ENCODE assay signal across 16 mouse cellular contexts in genomic region chr13:93990841-93991240, GRCm38 (mm10).
A peak's percentile ranks its signal among the peaks of the same experiment; 100 is the strongest.
DNase-seq lines count a peak whose midpoint lies in the region; ATAC-seq and TF ChIP-seq lines count a peak whose summit lies in the region.
"Had no signal": no experiment of that assay in that cellular context is flagged by ENCODE, and none has a peak within 500 bp of the region (broad histone marks: within the 10 kb centered on the region; RNA-seq: fewer than 3 reads in every experiment).

No protein-coding gene starts in this region.

- no peak for TF ChIP-seq CTCF in ES-Bruce4 (IDR thresholded peaks at IDR 0.05; ENCODE audit: low read depth, low read length)
- TF ChIP-seq CTCF in bone marrow macrophage, adult 2 months (IDR thresholded peaks at IDR 0.05; ENCODE audit: low read depth, low read length) = no peak

- H3K27ac ChIP-seq in kidney, embryonic 16.5 days (ENCODE audit: low read length) = no peak overlapping the region
- H3K27ac ChIP-seq in ES-Bruce4 (ENCODE audit: insufficient read depth, low read length) = no peak overlapping the region
- H3K27ac ChIP-seq in bone marrow macrophage, adult 2 months (ENCODE audit: insufficient read depth, low read depth, low read length) = peak overlapping the region; percentile 78
- H3K27ac ChIP-seq: embryonic facial prominence, embryonic 12.5 days; hindbrain, embryonic 12.5 days; kidney, postnatal 0 days had no signal

- H3K9ac ChIP-seq in kidney, embryonic 16.5 days (replicated peaks; ENCODE audit: low read length) = no peak overlapping the region
- no peak overlapping the region for H3K9ac ChIP-seq in ES-Bruce4 (ENCODE audit: low read depth, poor library complexity, severe bottlenecking)
- H3K9ac ChIP-seq: embryonic facial prominence, embryonic 12.5 days; heart, embryonic 12.5 days; hindbrain, embryonic 12.5 days; limb, embryonic 13.5 days had no signal

- no peak overlapping the region for H3K4me3 ChIP-seq in kidney, embryonic 16.5 days (ENCODE audit: low read length)
- no peak overlapping the region for H3K4me3 ChIP-seq in ES-Bruce4 (ENCODE audit: low read depth, low read length)
- no peak overlapping the region for H3K4me3 ChIP-seq in bone marrow macrophage, adult 2 months (ENCODE audit: insufficient read depth, low read length)
- H3K4me3 ChIP-seq: embryonic facial prominence, embryonic 12.5 days; heart, embryonic 12.5 days; hindbrain, embryonic 12.5 days; limb, embryonic 13.5 days had no signal

- no peaks in the 10 kb centered on the region for H3K36me3 ChIP-seq in kidney, embryonic 16.5 days (ENCODE audit: insufficient read depth, low read length)
- no peaks in the 10 kb centered on the region for H3K36me3 ChIP-seq in ES-Bruce4 (ENCODE audit: control insufficient read depth, insufficient read depth, low read length, poor library complexity, severe bottlenecking)
- H3K36me3 ChIP-seq: embryonic facial prominence, embryonic 12.5 days; heart, embryonic 12.5 days; hindbrain, embryonic 12.5 days; limb, embryonic 13.5 days had no signal

- H3K9me3 ChIP-seq in kidney, embryonic 16.5 days (ENCODE audit: low read length) = no peaks in the 10 kb centered on the region
- H3K9me3 ChIP-seq in ES-Bruce4 (replicated peaks; ENCODE audit: control insufficient read depth, insufficient read depth, low read length, poor library complexity, severe bottlenecking) = peaks cover 8% of the 10 kb centered on the region
- H3K9me3 ChIP-seq: embryonic facial prominence, embryonic 12.5 days had no signal

- peaks cover 15% of the 10 kb centered on the region for H3K4me1 ChIP-seq in kidney, embryonic 16.5 days (ENCODE audit: insufficient read depth, low read length)
- H3K4me1 ChIP-seq in ES-Bruce4 (ENCODE audit: control insufficient read depth, insufficient read depth, low read length) = peaks cover 3% of the 10 kb centered on the region
- H3K4me1 ChIP-seq in bone marrow macrophage, adult 2 months (ENCODE audit: control insufficient read depth, insufficient read depth, low read length) = peaks cover 63% of the 10 kb centered on the region

- no peak for TF ChIP-seq POLR2A in ES-Bruce4 (IDR thresholded peaks at IDR 0.05; ENCODE audit: insufficient read depth, low read length)
- TF ChIP-seq POLR2A in bone marrow macrophage, adult 2 months (IDR thresholded peaks at IDR 0.05; ENCODE audit: borderline replicate concordance, low read depth, low read length) = no peak

- peak; percentile 16; the same call in 1 of the 2 replicates for ATAC-seq in kidney, embryonic 16.5 days (ENCODE audit: low FRiP score, low TSS enrichment)
- ATAC-seq: midbrain, embryonic 16.5 days had no signal

- H3K27me3 ChIP-seq in kidney, embryonic 16.5 days (ENCODE audit: insufficient read depth, low read length) = no peaks in the 10 kb centered on the region
- no peaks in the 10 kb centered on the region for H3K27me3 ChIP-seq in ES-Bruce4 (ENCODE audit: control insufficient read depth, insufficient read depth, low read length, poor library complexity, severe bottlenecking)
- H3K27me3 ChIP-seq: embryonic facial prominence, embryonic 12.5 days; heart, embryonic 12.5 days; hindbrain, embryonic 12.5 days; limb, embryonic 13.5 days had no signal

- no peak for DNase-seq in kidney, postnatal 25 days
- DNase-seq in thymus, postnatal 0 days (ENCODE audit: low spot score) = peak; percentile 41
- DNase-seq in adipocyte (ENCODE audit: low spot score) = no peak
- no peak for DNase-seq in adrenal gland, adult 18-20 months (ENCODE audit: low spot score in 2 of 2)
- DNase-seq: cerebellum, adult 18-20 months; gastrocnemius, postnatal 14 days; lung, postnatal 36 days had no signal

- 80% methylated on average over 3 of the region's 3 CpGs for WGBS in kidney, embryonic 16.5 days

- TF ChIP-seq EP300 in ES-Bruce4 (IDR thresholded peaks at IDR 0.05; ENCODE audit: insufficient read depth, low read depth, low read length) = 0 out of 2 replicates have a peak, but pooled peaks have one; percentile 9

- H3K4me2 ChIP-seq in kidney, embryonic 16.5 days (replicated peaks; ENCODE audit: low read depth, low read length) = no peak overlapping the region
- H3K4me2 ChIP-seq: embryonic facial prominence, embryonic 12.5 days; heart, embryonic 12.5 days; hindbrain, embryonic 12.5 days; limb, embryonic 13.5 days had no signal
